Mouse (Mus musculus) liver, postnatal 0 days (tissue): ENCODE results near the gene Gm42420. TPM values are rescaled to one million over a fixed set of nuclear protein-coding genes. Genes with fewer than 3 reads are reported as not detected.

Experiments used
- ATAC-seq: fragments of 200-750 bp; cut with Nextera tagmentation; 2 replicates; pipeline ENCODE4 v1.8.0; 2017; ENCODE audit warnings: mild to moderate bottlenecking, moderate library complexity
- DNase-seq: peaks from one replicate; pipeline ENCODE4 v3.0.0-alpha.2; 2016
- H3K27ac ChIP-seq: fragments of 300-500 bp; sonication (generic); 2 replicates; pipeline ENCODE4 v1.5.1; 2014; ENCODE audit warnings: antibody characterized with exemption, moderate library complexity, mild to moderate bottlenecking, low read depth
- H3K27me3 ChIP-seq: fragments of 300-500 bp; sonication (generic); 2 replicates; pipeline ENCODE4 v1.6.1; 2014; ENCODE audit warnings: low read length, control low read depth, mixed read lengths; ENCODE audit not compliant: insufficient read depth
- H3K36me3 ChIP-seq: fragments of 300-500 bp; sonication (generic); replicated peaks from 2 replicates; pipeline ENCODE4 v1.6.1; 2014; ENCODE audit warnings: mild to moderate bottlenecking, control low read depth, low read length, moderate library complexity, mixed read lengths; ENCODE audit not compliant: insufficient read depth
- H3K4me1 ChIP-seq: fragments of 300-500 bp; sonication (generic); 2 replicates; pipeline ENCODE4 v1.6.1; 2014; ENCODE audit warnings: antibody characterized with exemption, mild to moderate bottlenecking, control low read depth; ENCODE audit not compliant: insufficient read depth
- H3K4me2 ChIP-seq: fragments of 300-500 bp; sonication (generic); 2 replicates; pipeline ENCODE4 v1.6.1; 2014; ENCODE audit warnings: low read depth, mild to moderate bottlenecking, low read length, moderate library complexity, mixed read lengths
- H3K4me3 ChIP-seq: fragments of 300-500 bp; sonication (generic); 2 replicates; pipeline ENCODE4 v1.5.1; 2014; ENCODE audit warnings: low read depth, low read length
- H3K9ac ChIP-seq: fragments of 300-500 bp; sonication (generic); replicated peaks from 2 replicates; pipeline ENCODE4 v1.6.1; 2014; ENCODE audit warnings: mild to moderate bottlenecking, moderate library complexity
- H3K9me3 ChIP-seq: fragments of 300-500 bp; sonication (generic); 2 replicates; pipeline ENCODE4 v1.6.1; 2016; ENCODE audit warnings: mild to moderate bottlenecking, control low read depth, low read length, mixed read lengths
- CTCF ChIP-seq: sonication (generic); IDR thresholded peaks from 2 replicates; pipeline ENCODE4 v1.5.1; 2016; ENCODE audit warnings: antibody characterized with exemption, low read depth
- EP300 ChIP-seq: IDR thresholded peaks from 2 replicates; pipeline ENCODE4 v1.6.1; 2016; ENCODE audit warnings: antibody characterized with exemption, low read depth, mild to moderate bottlenecking
- WGBS: fragments of 180-500 bp; shearing (Covaris S2); extraction: QIAGEN DNeasy Blood & Tissue Kit; methylation state at CpG from one replicate; pipeline ENCODE4 v1.1.7; 2014; ENCODE audit not compliant: insufficient replicate concordance; 5-methylcytosine and 5-hydroxymethylcytosine counted together
- polyA plus RNA-seq: library from polyadenylated mRNA; unstranded; fragments of >200 nt; fragmentation: Nextera tagmentation; extraction: Ambion mirVana; gene quantifications from 2 replicates; pipeline ENCODE4 v1.2.1, GENCODE M21; 2015

The Gm42420 gene
- polyA plus RNA-seq, 1 experiment from 2014 or later: 1.9 TPM

DNA sequence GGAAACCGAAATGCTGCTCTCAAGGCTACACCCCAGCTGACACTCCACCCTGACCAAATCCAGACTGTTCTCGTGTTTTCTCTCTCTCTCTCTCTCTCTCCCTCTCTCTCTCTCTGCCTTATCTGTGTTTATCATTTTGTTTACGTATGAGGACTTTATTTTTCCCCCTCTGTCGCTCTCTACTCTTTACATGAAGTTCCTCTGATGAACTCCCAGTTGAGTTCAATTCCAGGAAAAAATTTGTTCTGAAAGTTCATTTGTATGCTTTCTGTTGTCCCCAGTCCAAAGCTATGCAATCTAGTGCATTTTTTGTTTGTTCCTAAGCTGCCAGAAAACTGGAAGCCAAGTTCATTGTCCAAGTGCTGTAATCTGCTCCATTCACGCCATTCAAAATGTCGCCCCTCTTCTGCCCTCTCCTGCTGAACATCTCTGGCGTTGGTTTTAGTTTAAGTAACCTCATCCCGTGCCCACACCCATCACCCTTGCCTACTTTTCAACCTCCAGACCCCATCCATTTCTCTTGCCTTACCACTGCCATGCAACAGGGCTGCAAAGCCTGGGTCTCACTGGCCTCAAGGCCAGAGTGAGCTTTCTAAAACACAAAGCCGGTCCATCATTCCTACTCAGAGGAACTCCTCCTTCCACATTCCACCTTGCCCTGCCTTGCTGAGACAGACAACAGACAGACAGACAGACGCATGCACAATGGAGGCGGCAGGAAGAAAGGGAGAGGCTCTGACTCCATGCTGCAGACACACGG is 30.5 kb upstream of the Gm42420 start:
- 65% methylated on average over 12 of the region's 12 CpGs for WGBS
- TF ChIP-seq CTCF (no peak), EP300 (no peak; the same call in 1 of the 2 replicates)
- Histone ChIP-seq H3K27ac (0 out of 2 replicates have a peak overlapping the region, but pooled peaks have one; percentile 55), H3K27me3 (peaks cover 29% of the 10 kb centered on the region), H3K4me3 (no peak overlapping the region), H3K9ac (no peak overlapping the region), H3K36me3 (no peaks in the 10 kb centered on the region), H3K9me3 (no peaks in the 10 kb centered on the region), H3K4me1 (no peaks in the 10 kb centered on the region; the same call in 1 of the 2 replicates), H3K4me2 (no peak overlapping the region)
- ATAC-seq (no peak), DNase-seq (no peak)

DNA sequence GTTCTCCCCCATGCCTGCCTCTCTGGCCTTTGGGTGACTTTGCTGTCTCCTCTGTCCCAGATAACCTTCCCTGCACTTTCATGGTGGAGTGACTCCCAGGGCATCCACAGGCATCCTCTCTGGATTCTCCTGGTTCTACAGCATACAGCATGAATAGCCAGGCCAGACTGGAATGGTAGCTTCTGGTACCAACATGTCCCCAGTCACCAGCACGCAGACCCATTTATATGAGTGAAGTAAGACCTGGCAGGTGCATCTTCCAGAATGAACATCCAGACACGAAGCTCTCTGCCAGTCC is 30.0 kb upstream of the Gm42420 start:
- no peak overlapping the region for H3K4me3 ChIP-seq
- H3K9me3 ChIP-seq: no peaks in the 10 kb centered on the region
- H3K4me1 ChIP-seq: no peaks in the 10 kb centered on the region; the same call in 1 of the 2 replicates
- TF ChIP-seq EP300 (no peak), CTCF (no peak)
- ATAC-seq (no peak), DNase-seq (no peak)
- no peak overlapping the region for H3K4me2 ChIP-seq
- H3K9ac ChIP-seq: no peak overlapping the region
- peaks cover 29% of the 10 kb centered on the region for H3K27me3 ChIP-seq
- H3K27ac ChIP-seq: no peak overlapping the region
- no peaks in the 10 kb centered on the region for H3K36me3 ChIP-seq
- WGBS: 80% methylated on average over 2 of the region's 2 CpGs

DNA sequence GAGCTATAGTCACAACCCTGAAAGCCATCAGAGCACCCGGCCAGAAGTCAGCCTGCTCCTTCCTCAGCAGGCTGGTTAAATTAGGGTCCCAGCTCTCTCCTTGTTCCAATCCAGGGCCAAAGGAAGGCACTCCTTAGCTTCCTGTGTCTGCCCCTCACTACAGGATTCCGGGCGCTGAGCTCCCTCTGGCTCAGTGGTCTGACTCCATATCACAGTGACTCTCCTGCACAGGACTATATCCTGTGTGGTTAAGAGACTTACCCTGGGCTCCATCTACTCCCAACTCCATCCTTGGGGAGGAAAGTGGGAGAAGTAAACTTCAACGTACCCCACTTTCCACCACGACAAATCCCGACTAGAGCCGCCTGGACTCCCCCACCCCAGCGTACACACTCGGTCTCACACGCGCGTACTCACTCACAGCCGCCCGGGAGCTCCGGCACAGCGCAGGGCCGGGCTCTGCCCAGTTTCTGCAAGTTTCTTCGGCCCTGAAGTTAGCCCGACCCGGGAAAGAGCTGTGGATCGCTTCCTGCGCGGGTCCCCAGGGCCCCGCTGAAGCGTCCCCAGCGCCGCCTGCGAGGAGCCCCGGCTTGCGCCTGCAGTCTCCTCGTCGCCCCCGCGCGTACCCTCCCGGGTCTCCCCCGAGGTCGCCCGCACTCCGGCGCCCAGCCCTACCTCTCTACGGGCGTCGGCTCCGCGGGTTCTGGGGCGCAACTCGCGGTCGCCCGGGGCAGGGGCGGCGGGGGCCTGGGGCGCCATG is 28.5 kb upstream of the Gm42420 start:
- Histone ChIP-seq H3K9ac (peak overlapping the region; percentile 61), H3K9me3 (no peaks in the 10 kb centered on the region), H3K4me1 (no peaks in the 10 kb centered on the region; the same call in 1 of the 2 replicates), H3K4me2 (peak overlapping the region; percentile 84), H3K27ac (peak overlapping the region; percentile 34), H3K4me3 (peak overlapping the region; percentile 62), H3K36me3 (no peaks in the 10 kb centered on the region), H3K27me3 (peaks cover 29% of the 10 kb centered on the region)
- no peak for TF ChIP-seq CTCF
- no peak for TF ChIP-seq EP300
- DNase-seq (peak; percentile 33), ATAC-seq (peak; percentile 45)
- WGBS: 7% methylated on average over 49 of the region's 54 CpGs

DNA sequence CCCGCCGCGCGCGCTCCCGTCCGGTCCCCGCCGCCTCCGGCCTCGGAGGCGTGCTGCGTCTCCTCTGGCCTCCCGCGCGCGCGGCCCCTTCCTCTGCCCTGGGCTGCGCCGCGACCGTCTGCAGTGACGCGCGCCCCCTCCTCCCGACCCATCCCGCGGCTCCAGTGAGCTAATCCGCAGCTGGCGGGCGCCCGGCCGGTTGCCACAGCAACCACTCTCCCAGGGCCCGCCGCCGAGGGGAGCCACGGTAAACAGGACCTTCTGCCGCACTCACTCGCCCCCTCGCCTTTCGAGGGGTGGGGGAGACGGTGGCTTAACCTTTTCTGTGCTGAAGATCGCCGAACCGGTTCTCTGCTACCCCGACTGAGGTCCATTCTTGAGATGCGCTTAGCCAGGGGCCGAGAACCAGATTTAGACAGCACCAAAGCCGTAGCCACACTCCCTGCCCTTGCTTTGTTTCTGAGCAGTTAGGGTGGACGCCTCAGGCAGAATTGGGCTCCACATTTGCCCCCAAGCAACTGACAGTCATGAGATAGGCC is 27.8 kb upstream of the Gm42420 start, which contains the start of gene Dennd2a:
Dennd2a (minus strand) TSS at position 145 of the 539 bp plus-strand sequence.
- H3K9ac ChIP-seq: peak within 1 kb of the TSS; percentile 61
- H3K27me3 ChIP-seq: peaks cover 29% of the 10 kb centered on the region
- peak within 1 kb of the TSS; percentile 34 for H3K27ac ChIP-seq
- peak within 1 kb of the TSS; percentile 84 for H3K4me2 ChIP-seq
- H3K4me1 ChIP-seq: peaks cover 4% of the 10 kb centered on the region; the same call in 1 of the 2 replicates
- peak within 1 kb of the TSS; percentile 62 for H3K4me3 ChIP-seq
- H3K9me3 ChIP-seq: no peaks in the 10 kb centered on the region
- DNase-seq (peak; percentile 49), ATAC-seq (peak; percentile 53)
- no peak for TF ChIP-seq EP300
- no peak for TF ChIP-seq CTCF
- 3% methylated on average over 40 of the region's 50 CpGs for WGBS
- no peaks in the 10 kb centered on the region for H3K36me3 ChIP-seq

DNA sequence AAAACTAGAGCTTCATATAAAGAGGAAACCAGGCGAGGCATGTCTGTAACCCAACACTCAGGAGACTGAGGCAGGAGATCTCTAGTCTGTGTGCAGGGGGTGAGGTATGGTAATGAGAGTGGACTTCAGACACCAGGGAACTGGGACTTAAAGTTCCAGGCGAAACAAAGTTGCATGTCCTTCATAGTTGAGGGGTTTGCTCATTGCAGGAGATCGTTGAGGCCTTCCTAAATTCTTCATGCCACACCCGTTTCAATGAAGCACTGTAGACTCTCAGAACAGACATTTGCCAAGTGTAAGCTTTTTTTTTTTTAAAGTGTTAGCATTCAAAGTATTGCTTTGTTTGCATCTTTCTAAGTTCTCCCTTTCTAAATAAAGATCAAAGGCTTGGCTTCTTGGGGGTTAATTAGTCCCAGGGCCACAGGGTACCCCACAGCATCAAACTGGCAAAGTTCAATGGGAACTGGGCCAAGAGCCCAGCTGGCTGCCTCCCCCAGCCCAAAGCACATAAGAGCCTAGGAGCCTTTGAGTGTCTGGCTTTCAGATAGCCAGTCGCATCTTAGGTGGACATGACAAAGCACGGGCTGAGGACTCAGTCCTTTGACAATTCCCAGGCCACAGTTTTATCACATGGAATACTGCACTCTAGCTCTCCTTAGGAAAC is 26.1 kb upstream of the Gm42420 start:
- Histone ChIP-seq H3K4me3 (no peak overlapping the region), H3K9me3 (no peaks in the 10 kb centered on the region), H3K27ac (no peak overlapping the region), H3K4me1 (peaks cover 4% of the 10 kb centered on the region; the same call in 1 of the 2 replicates), H3K9ac (no peak overlapping the region), H3K4me2 (no peak overlapping the region), H3K27me3 (peaks cover 28% of the 10 kb centered on the region), H3K36me3 (no peaks in the 10 kb centered on the region)
- WGBS: 70% methylated on average over 6 of the region's 6 CpGs
- TF ChIP-seq EP300 (no peak), CTCF (no peak)
- ATAC-seq (no peak), DNase-seq (no peak)
